Mouse (Mus musculus) embryonic facial prominence, embryonic 14.5 days (tissue): Measurements from ENCODE around the gene Dus2. TPM values are rescaled to one million over a fixed set of nuclear protein-coding genes. Genes with fewer than 3 reads are reported as not detected.
A peak's percentile ranks its signal among the peaks of the same experiment; 100 is the strongest.
"Not testable (repeated sequence)": the region's sequence is repeated elsewhere in the genome, so short reads cannot be mapped to it uniquely, and the experiment has no call there.

Experiments
- ATAC-seq: fragments of 200-750 bp; cut with Nextera tagmentation; 2 replicates; pipeline ENCODE4 v1.8.0; 2017; ENCODE audit warnings: low read depth, moderate number of reproducible peaks, moderate TSS enrichment
- DNase-seq: peaks from one replicate; pipeline ENCODE4 v3.0.0-alpha.2; 2015; ENCODE audit warnings: low spot score
- H3K27ac ChIP-seq: fragments of 300-500 bp; sonication (generic); replicated peaks from 2 replicates; pipeline ENCODE4 v1.5.1; 2014; ENCODE audit warnings: low read depth, mild to moderate bottlenecking, low read length, moderate library complexity
- H3K27me3 ChIP-seq: fragments of 300-500 bp; sonication (generic); replicated peaks from 2 replicates; pipeline ENCODE4 v1.6.1; 2014; ENCODE audit warnings: low read length; ENCODE audit not compliant: control insufficient read depth, insufficient read depth
- H3K36me3 ChIP-seq: fragments of 300-500 bp; sonication (generic); 2 replicates; pipeline ENCODE4 v1.6.1; 2014; ENCODE audit warnings: low read length, mixed read lengths; ENCODE audit not compliant: control insufficient read depth, insufficient read depth
- H3K4me1 ChIP-seq: fragments of 300-500 bp; sonication (generic); 2 replicates; pipeline ENCODE4 v1.6.1; 2014; ENCODE audit warnings: antibody characterized with exemption, low read length; ENCODE audit not compliant: control insufficient read depth, insufficient read depth
- H3K4me2 ChIP-seq: fragments of 300-500 bp; sonication (generic); 2 replicates; pipeline ENCODE4 v1.6.1; 2014; ENCODE audit warnings: low read depth, mild to moderate bottlenecking, low read length, moderate library complexity, mixed read lengths
- H3K4me3 ChIP-seq: fragments of 300-500 bp; sonication (generic); 2 replicates; pipeline ENCODE4 v1.5.1; 2014; ENCODE audit warnings: low read depth, mild to moderate bottlenecking, low read length
- H3K9ac ChIP-seq: fragments of 300-500 bp; sonication (generic); 2 replicates; pipeline ENCODE4 v1.6.1; 2014; ENCODE audit warnings: low read depth, mild to moderate bottlenecking, low read length, moderate library complexity, mixed read lengths
- H3K9me3 ChIP-seq: fragments of 300-500 bp; sonication (generic); 2 replicates; pipeline ENCODE4 v1.6.1; 2016; ENCODE audit warnings: low read length; ENCODE audit not compliant: control insufficient read depth
- WGBS: fragments of 180-500 bp; shearing (Covaris S2); extraction: QIAGEN DNeasy Blood & Tissue Kit; methylation state at CpG from one replicate; pipeline ENCODE4 v1.1.7; 2014; 5-methylcytosine and 5-hydroxymethylcytosine counted together
- polyA plus RNA-seq: library from polyadenylated mRNA; unstranded; fragments of >200 nt; fragmentation: Nextera tagmentation; extraction: Ambion mirVana; gene quantifications from 2 replicates; pipeline ENCODE4 v1.2.1, GENCODE M21; 2014

Dus2 gene
- polyA plus RNA-seq, 1 experiment from 2014 or later, result 16.0 TPM

DNA sequence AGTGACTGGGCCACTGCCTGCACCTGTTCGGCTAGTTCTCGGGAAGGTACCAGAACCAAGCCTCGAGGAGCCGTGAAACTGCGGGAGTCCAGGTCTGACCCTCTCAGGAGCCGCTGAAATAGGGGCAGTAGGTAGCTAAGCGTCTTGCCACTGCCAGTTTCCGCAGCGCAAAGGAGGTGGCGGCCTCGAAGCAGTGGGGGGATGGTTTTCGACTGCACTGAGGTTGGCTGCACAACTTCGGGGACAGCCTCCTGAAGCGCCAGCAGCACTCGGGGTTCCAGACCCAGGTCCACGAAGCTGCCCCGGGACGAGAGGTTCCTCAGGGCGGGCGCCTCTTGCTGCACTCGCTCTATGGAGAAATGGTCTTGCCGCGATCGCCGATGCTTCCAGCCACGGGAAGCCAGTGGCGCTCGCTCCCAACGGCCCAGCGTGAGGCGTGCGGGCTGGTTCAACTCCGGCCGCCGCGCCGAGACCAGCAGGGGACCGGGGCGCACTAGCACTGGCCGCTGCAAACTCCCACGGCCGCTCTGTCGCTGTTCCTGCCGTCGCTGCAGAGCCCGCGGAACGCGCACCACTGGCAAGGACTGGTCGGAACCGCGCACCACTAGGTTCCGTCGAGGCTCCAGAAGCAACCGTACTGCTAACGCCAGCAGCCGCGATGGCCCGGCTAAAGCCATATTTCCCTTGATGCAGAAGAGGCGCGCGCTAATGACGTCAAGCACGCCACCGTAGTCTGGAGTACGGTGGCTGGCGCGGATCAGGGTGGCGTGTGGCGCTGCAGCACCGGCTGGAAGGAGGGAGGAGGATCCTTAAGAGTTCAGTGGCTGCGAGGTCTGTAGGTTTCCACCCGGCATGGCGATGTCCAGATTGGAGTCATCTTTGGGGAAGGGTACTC lies 19.9 kb downstream of the Dus2 start:
- H3K4me1 ChIP-seq, result peaks cover 15% of the 10 kb centered on the region
- peak overlapping the region; percentile 82 for H3K4me3 ChIP-seq
- no peaks in the 10 kb centered on the region for H3K9me3 ChIP-seq
- peak overlapping the region; percentile 94 for H3K4me2 ChIP-seq
- no peak overlapping the region; the same call in 1 of the 2 replicates for H3K27ac ChIP-seq
- 2% methylated on average over 65 of the region's 74 CpGs for WGBS
- H3K36me3 ChIP-seq, result peaks cover 5% of the 10 kb centered on the region
- DNase-seq (peak; percentile 96), ATAC-seq (peak; percentile 96)
- H3K27me3 ChIP-seq, result no peaks in the 10 kb centered on the region
- H3K9ac ChIP-seq, result peak overlapping the region; percentile 87

- WGBS, result 2% methylated on average over 6 of the region's 6 CpGs
- H3K9ac ChIP-seq, result peak within 1 kb of the TSS; percentile 87
- DNase-seq (peak; percentile 2), ATAC-seq (peak; percentile 6; the same call in 1 of the 2 replicates)
- H3K9me3 ChIP-seq, result no peaks in the 10 kb centered on the region
- H3K4me1 ChIP-seq, result peaks cover 15% of the 10 kb centered on the region
- H3K27me3 ChIP-seq, result no peaks in the 10 kb centered on the region
- H3K27ac ChIP-seq, result no peak within 1 kb of the TSS; the same call in 1 of the 2 replicates
- H3K4me2 ChIP-seq, result peak within 1 kb of the TSS; percentile 94
- H3K36me3 ChIP-seq, result peaks cover 9% of the 10 kb centered on the region
- H3K4me3 ChIP-seq, result peak within 1 kb of the TSS; percentile 82
Measured at GRCm38 (mm10) chr8:106011643-106011986, 20.5 kb downstream of the Dus2 start, which contains the start of gene Ddx28. Gene Ddx28, minus strand, starts transcription at chr8:106011882.

DNA sequence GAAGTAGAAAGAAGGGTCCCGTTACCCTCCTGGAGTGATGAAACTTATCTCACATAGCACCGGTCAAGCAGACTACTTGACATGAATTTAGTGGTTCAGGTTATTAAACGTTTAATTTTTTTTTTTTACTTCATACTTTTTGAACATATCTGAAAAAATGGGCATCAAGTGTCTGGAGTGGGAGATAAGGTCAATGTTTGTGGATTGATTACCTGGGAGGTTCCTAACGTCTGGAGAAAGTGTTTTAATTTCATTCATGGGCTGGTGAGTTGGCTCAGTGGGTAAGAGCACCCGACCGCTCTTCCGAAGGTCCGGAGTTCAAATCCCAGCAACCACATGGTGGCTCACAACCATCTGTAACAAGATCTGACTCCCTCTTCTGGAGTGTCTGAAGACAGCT lies 21.1 kb downstream of the Dus2 start:
- H3K36me3 ChIP-seq, result peaks cover 10% of the 10 kb centered on the region
- peaks cover 15% of the 10 kb centered on the region for H3K4me1 ChIP-seq
- H3K9me3 ChIP-seq, ATAC-seq, H3K27me3 ChIP-seq, H3K27ac ChIP-seq, DNase-seq: not testable (repeated sequence)
- H3K4me2 ChIP-seq, result peak overlapping the region; percentile 94
- 0 out of 2 replicates have a peak overlapping the region, but pooled peaks have one; percentile 87 for H3K9ac ChIP-seq
- WGBS, result 84% methylated on average over 8 of the region's 8 CpGs
- H3K4me3 ChIP-seq, result peak overlapping the region; percentile 82

- no peak for DNase-seq
- H3K4me3 ChIP-seq, result no peak overlapping the region
- no peaks in the 10 kb centered on the region for H3K27me3 ChIP-seq
- no peak overlapping the region for H3K9ac ChIP-seq
- peaks cover 17% of the 10 kb centered on the region for H3K36me3 ChIP-seq
- no peak overlapping the region for H3K4me2 ChIP-seq
- ATAC-seq, result no peak
- 95% methylated on average over 6 of the region's 6 CpGs for WGBS
- H3K9me3 ChIP-seq, result no peaks in the 10 kb centered on the region
- peaks cover 5% of the 10 kb centered on the region; the same call in 1 of the 2 replicates for H3K4me1 ChIP-seq
- no peak overlapping the region for H3K27ac ChIP-seq
Measured at GRCm38 (mm10) chr8:106016284-106016683, 25.1 kb downstream of the Dus2 start.

DNA sequence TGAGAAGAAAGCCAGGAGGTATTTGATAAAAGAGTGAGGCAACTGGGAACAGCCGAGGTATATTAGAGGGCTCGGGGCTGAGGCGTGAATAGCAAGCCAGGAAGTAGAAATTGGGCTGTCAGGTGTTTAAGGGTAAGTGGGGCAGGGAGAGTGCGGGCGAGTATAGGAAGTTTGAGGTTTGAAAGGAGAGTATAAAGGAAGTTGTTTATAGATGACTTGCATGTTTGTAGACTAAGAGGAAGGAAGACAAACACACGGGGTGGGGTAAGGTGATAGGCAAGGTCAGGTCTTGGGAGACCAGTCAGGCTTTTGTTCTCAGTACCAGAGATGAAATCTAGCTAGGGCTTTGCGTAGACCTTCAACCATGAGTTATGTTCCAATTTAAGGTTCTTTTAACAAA lies 26.0 kb downstream of the Dus2 start:
- H3K4me3 ChIP-seq, result no peak overlapping the region
- no peaks in the 10 kb centered on the region for H3K27me3 ChIP-seq
- ATAC-seq, result no peak
- H3K36me3 ChIP-seq, result peaks cover 17% of the 10 kb centered on the region
- WGBS, result 90% methylated on average over 7 of the region's 7 CpGs
- H3K4me2 ChIP-seq, result no peak overlapping the region
- H3K9me3 ChIP-seq, result no peaks in the 10 kb centered on the region
- no peak for DNase-seq
- H3K9ac ChIP-seq, result no peak overlapping the region
- H3K27ac ChIP-seq, result no peak overlapping the region
- H3K4me1 ChIP-seq, result peaks cover 1% of the 10 kb centered on the region; the same call in 1 of the 2 replicates

GRCm38 (mm10) chr8:106018039-106018438 lies 26.9 kb downstream of the Dus2 start:
- 97% methylated on average over 3 of the region's 3 CpGs for WGBS
- H3K36me3 ChIP-seq, result peaks cover 17% of the 10 kb centered on the region
- ATAC-seq, result no peak
- no peak for DNase-seq
- H3K4me1 ChIP-seq, result no peaks in the 10 kb centered on the region
- no peak overlapping the region for H3K4me2 ChIP-seq
- no peak overlapping the region for H3K9ac ChIP-seq
- no peak overlapping the region for H3K27ac ChIP-seq
- no peak overlapping the region for H3K4me3 ChIP-seq
- H3K27me3 ChIP-seq, result no peaks in the 10 kb centered on the region
- H3K9me3 ChIP-seq, result no peaks in the 10 kb centered on the region

- H3K9ac ChIP-seq, result no peak overlapping the region
- H3K27ac ChIP-seq, result no peak overlapping the region
- H3K4me2 ChIP-seq, result no peak overlapping the region
- DNase-seq, result peak; percentile 82
- H3K4me1 ChIP-seq, result no peaks in the 10 kb centered on the region
- H3K27me3 ChIP-seq, result no peaks in the 10 kb centered on the region
- peaks cover 25% of the 10 kb centered on the region; the same call in 1 of the 2 replicates for H3K36me3 ChIP-seq
- no peak overlapping the region for H3K4me3 ChIP-seq
- no peaks in the 10 kb centered on the region for H3K9me3 ChIP-seq
- peak; percentile 71; the same call in 1 of the 2 replicates for ATAC-seq
Measured at GRCm38 (mm10) chr8:106022483-106022882, 31.3 kb downstream of the Dus2 start.

DNA sequence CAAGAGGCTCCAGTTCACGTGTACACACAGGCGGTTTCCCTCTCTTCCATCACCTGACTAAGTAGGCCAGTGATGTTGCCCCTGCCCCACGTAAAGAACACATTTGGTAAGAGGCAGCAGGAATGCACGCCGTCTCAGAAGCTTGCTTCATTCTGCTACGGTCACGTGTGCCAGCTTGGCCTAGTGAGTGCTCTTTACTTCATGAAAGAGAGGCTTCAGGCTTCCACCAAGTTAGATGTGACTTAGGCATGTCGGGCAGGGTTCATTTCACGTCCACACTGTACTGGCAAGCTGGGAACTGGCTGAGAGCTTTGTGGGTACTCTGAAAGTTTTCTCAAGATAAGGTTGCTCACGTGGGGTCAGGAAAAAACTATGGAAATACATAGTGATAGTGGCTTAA lies 47.6 kb downstream of the Dus2 start:
- no peaks in the 10 kb centered on the region for H3K4me1 ChIP-seq
- DNase-seq (no peak), ATAC-seq (no peak)
- no peak overlapping the region for H3K4me2 ChIP-seq
- H3K36me3 ChIP-seq, result peaks cover 13% of the 10 kb centered on the region
- no peaks in the 10 kb centered on the region for H3K27me3 ChIP-seq
- H3K4me3 ChIP-seq, result no peak overlapping the region
- no peak overlapping the region for H3K27ac ChIP-seq
- H3K9ac ChIP-seq, result no peak overlapping the region
- WGBS, result 86% methylated on average over 10 of the region's 10 CpGs
- no peaks in the 10 kb centered on the region for H3K9me3 ChIP-seq
